Mouse (Mus musculus) neural tube, embryonic 13.5 days (tissue): ENCODE data around the gene Trak1. TPM values are rescaled to one million over a fixed set of nuclear protein-coding genes. Genes with fewer than 3 reads are reported as not detected.

ENCODE experiments used
- ATAC-seq: fragments of 200-750 bp; cut with Nextera tagmentation; 2 replicates; pipeline ENCODE4 v1.8.0; 2017; ENCODE audit warnings: low read depth, mild to moderate bottlenecking, moderate TSS enrichment, moderate library complexity
- H3K27ac ChIP-seq: fragments of 300-500 bp; sonication (generic); replicated peaks from 2 replicates; pipeline ENCODE4 v1.5.1; 2015; ENCODE audit warnings: moderate library complexity, mild to moderate bottlenecking, inconsistent platforms
- H3K27me3 ChIP-seq: fragments of 300-500 bp; sonication (generic); 2 replicates; pipeline ENCODE4 v1.6.1; 2015; ENCODE audit warnings: mild to moderate bottlenecking, inconsistent platforms
- H3K36me3 ChIP-seq: fragments of 300-500 bp; sonication (generic); 2 replicates; pipeline ENCODE4 v1.6.1; 2015; ENCODE audit warnings: mild to moderate bottlenecking, inconsistent platforms
- H3K4me1 ChIP-seq: fragments of 300-500 bp; sonication (generic); replicated peaks from 2 replicates; pipeline ENCODE4 v1.6.1; 2015; ENCODE audit warnings: inconsistent platforms
- H3K4me2 ChIP-seq: fragments of 300-500 bp; sonication (generic); 2 replicates; pipeline ENCODE4 v1.6.1; 2015; ENCODE audit warnings: inconsistent platforms, mild to moderate bottlenecking, moderate library complexity
- H3K4me3 ChIP-seq: fragments of 300-500 bp; sonication (generic); 2 replicates; pipeline ENCODE4 v1.5.1; 2015; ENCODE audit warnings: mild to moderate bottlenecking, inconsistent platforms
- H3K9ac ChIP-seq: fragments of 300-500 bp; sonication (generic); 2 replicates; pipeline ENCODE4 v1.6.1; 2015; ENCODE audit warnings: moderate library complexity, mild to moderate bottlenecking, inconsistent platforms
- H3K9me3 ChIP-seq: fragments of 300-500 bp; sonication (generic); 2 replicates; pipeline ENCODE4 v1.6.1; 2016; ENCODE audit warnings: inconsistent platforms
- WGBS: fragments of 180-500 bp; shearing (Covaris S2); methylation state at CpG from one replicate; pipeline ENCODE4 v1.1.7; 2015; 5-methylcytosine and 5-hydroxymethylcytosine counted together
- polyA plus RNA-seq: library from polyadenylated mRNA; unstranded; fragments of >200 nt; fragmentation: Nextera tagmentation; extraction: Ambion mirVana; gene quantifications from 2 replicates; pipeline ENCODE4 v1.2.1, GENCODE M21; 2015

Gene Trak1
- polyA plus RNA-seq, 1 experiment from 2014 or later, result 44.3 TPM

DNA sequence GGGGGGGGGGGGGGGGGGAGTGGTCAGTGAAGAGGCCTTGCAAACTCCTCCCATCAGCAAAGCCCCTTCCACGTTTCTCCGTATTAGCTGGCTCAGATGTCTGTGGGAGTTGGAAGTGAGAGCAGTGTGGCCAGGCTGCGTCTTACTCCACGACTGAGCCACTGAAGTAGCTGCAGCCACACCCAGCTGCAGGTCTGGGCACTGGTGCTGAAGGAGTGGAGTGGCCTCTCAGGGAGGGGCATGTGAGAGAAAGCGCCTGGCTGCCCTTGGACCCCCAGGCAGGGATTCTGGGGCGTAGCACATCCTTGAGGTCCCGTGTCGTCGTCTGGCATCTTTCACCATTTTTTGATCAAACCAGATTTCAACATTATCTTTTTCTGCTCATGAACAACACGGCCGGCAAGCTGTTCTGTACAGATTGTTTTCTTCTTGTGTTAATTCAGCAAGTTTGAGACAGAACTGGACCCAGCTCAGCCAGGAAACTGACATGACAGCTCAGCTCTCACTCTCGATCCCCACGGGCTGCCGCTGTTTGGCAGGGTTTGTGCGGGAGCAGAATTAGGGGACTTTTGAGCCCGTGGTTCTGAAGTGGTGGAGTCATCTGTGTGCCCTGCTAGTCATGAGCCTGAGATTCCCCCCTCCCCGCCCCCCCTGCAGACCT lies 100.9 kb downstream of the Trak1 start:
- no peak overlapping the region for H3K4me3 ChIP-seq
- H3K9ac ChIP-seq, result peak overlapping the region; percentile 49
- 0 out of 2 replicates have a peak overlapping the region, but pooled peaks have one; percentile 5 for H3K4me2 ChIP-seq
- 75% methylated on average over 17 of the region's 17 CpGs for WGBS
- no peaks in the 10 kb centered on the region for H3K9me3 ChIP-seq
- peaks cover 9% of the 10 kb centered on the region for H3K36me3 ChIP-seq
- H3K27me3 ChIP-seq, result no peaks in the 10 kb centered on the region
- peaks cover 35% of the 10 kb centered on the region for H3K4me1 ChIP-seq
- ATAC-seq, result 0 out of 2 replicates have a peak, but pooled peaks have one; percentile 8
- peak overlapping the region; percentile 64 for H3K27ac ChIP-seq

DNA sequence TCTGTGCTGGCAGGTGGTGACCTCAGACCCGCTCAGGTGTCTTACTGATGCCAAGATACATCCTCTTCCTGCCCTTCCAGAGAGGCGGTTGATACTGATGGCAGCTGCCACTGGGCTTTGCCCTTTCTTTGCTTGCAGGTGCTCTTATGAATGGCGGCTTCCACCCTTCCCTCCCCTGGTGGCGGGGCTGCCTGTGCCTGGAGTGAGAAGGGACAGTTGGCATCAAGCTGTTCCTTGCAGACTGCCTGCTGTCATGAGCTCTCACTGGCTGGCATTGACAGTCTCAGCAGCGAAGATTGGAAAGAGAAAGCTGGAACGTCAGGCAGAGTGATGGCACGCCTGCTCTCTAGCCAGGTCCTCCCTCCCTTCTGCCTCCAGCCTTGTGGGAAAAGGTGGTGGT lies 101.5 kb downstream of the Trak1 start:
- Histone ChIP-seq H3K27ac (peak overlapping the region; percentile 64), H3K4me2 (0 out of 2 replicates have a peak overlapping the region, but pooled peaks have one; percentile 5)
- WGBS, result 52% methylated on average over 7 of the region's 7 CpGs

DNA sequence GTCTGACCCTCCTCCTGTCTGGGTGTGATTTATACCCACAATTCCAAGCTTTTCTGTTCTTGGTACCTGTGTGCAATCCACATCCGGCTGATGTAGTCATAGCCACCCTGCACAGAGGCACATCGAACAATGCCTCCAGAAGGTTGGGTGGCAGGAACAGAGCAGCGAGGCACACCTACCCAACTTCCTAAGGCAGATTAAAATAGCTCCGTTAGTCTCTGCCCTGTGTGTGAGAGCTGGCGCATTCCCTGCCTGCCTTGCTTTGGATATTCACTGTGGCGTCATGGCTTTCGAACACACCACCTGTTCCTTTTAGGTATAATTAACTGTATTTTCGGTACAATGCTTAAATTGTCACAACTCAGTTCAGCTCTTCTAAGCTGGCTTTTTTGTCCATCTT lies 103.3 kb downstream of the Trak1 start:
- H3K27me3 ChIP-seq, result no peaks in the 10 kb centered on the region
- H3K9ac ChIP-seq, result no peak overlapping the region
- no peak overlapping the region for H3K4me2 ChIP-seq
- H3K4me3 ChIP-seq, result no peak overlapping the region
- 79% methylated on average over 8 of the region's 8 CpGs for WGBS
- H3K36me3 ChIP-seq, result no peaks in the 10 kb centered on the region
- H3K4me1 ChIP-seq, result peaks cover 58% of the 10 kb centered on the region
- ATAC-seq, result no peak
- H3K27ac ChIP-seq, result no peak overlapping the region
- H3K9me3 ChIP-seq, result no peaks in the 10 kb centered on the region

More for the DNA sequence above, 101.5 kb downstream of the Trak1 start:
- Histone ChIP-seq H3K9ac (peak overlapping the region; percentile 49), H3K4me3 (no peak overlapping the region), H3K36me3 (peaks cover 9% of the 10 kb centered on the region; the same call in 1 of the 2 replicates), H3K9me3 (no peaks in the 10 kb centered on the region), H3K4me1 (peaks cover 41% of the 10 kb centered on the region), H3K27me3 (no peaks in the 10 kb centered on the region)
- peak; percentile 12; the same call in 1 of the 2 replicates for ATAC-seq

DNA sequence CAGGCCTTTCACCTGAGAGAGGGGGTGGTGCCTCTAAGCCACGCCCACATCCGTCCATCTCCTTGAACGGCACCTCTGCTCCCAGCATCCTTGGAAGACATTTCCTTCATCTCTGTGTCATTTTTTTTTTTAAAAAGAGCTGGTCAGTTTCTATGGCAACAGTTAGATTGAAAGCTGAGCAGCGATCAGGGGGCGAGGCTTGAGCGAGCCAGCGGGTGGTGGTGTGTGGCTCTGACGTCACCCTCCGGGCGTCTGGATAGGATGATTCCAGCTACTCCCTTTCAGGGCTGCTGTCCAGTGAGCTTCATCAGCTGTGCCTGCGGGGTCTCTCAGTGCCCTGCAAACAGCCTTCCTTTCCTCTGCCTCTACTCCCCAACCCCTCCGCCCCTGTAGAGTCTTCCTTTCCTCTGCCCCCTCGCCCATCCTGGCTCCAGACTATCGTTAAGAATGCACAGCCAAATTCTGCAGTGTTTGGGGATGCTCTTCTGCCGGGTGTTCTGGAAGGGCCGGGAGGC lies 105.9 kb downstream of the Trak1 start:
- H3K27me3 ChIP-seq, result no peaks in the 10 kb centered on the region
- WGBS, result 17% methylated on average over 16 of the region's 16 CpGs
- peak overlapping the region; percentile 92 for H3K27ac ChIP-seq
- H3K36me3 ChIP-seq, result no peaks in the 10 kb centered on the region
- peak overlapping the region; percentile 73 for H3K9ac ChIP-seq
- peak overlapping the region; percentile 61 for H3K4me2 ChIP-seq
- peaks cover 47% of the 10 kb centered on the region for H3K4me1 ChIP-seq
- peak overlapping the region; percentile 46 for H3K4me3 ChIP-seq
- peak; percentile 93 for ATAC-seq
- no peaks in the 10 kb centered on the region for H3K9me3 ChIP-seq

DNA sequence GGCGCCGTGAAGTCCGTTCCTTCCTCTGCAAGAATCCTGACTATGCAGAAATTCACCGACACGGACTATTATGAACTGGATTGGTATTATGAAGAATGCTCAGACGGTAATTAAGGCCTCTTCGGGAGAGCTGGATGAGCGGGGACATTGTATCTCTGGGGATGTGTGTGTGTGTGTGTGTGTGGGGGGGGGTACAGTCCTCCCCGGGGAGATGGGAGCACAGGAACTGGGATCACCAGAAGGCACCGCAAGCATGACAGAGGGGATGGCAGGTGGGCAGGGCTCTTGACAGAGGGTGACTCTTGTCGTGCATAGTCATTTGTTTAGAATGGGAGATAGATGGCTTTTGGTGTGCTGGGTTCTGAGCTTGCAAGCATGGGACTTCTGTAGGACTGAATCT lies 106.4 kb downstream of the Trak1 start:
- peak; percentile 73; the same call in 1 of the 2 replicates for ATAC-seq
- Histone ChIP-seq H3K4me2 (peak overlapping the region; percentile 61), H3K4me1 (peaks cover 43% of the 10 kb centered on the region)

DNA sequence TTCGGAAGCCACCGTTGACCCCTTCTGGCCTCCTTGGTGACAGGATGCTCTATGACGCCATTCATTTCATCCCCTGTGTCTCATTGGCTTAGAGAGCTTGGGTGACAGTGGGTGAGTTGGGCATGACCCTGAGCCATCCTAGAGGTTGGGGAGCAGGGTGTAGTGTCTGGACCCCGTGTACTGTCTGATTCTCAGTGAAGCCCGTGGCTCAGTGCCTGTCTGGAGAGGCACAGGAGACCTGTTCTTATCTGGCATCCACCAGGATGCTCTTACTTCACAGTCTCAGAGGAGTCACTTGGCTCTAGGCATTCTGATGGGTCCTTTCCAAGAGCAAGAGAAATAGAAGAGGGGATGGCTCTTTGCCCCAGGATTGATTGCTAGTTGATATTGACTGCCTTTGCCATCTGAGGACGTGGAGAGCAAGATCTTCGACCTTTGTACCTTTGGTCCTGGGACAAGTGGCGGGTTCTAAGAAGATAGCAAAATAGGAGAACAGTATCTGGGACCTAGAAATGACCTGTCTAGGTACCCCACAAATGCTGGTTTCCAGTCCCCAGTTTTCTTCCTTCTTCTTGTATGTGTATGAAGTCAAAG lies 107.9 kb downstream of the Trak1 start:
- Histone ChIP-seq H3K27ac (no peak overlapping the region), H3K27me3 (no peaks in the 10 kb centered on the region), H3K4me2 (peak overlapping the region; percentile 61), H3K9me3 (no peaks in the 10 kb centered on the region), H3K36me3 (no peaks in the 10 kb centered on the region), H3K4me1 (peaks cover 34% of the 10 kb centered on the region), H3K4me3 (0 out of 2 replicates have a peak overlapping the region, but pooled peaks have one; percentile 46), H3K9ac (no peak overlapping the region)
- no peak for ATAC-seq
- 93% methylated on average over 8 of the region's 8 CpGs for WGBS

More for the DNA sequence above, 106.4 kb downstream of the Trak1 start:
- 44% methylated on average over 11 of the region's 11 CpGs for WGBS
- Histone ChIP-seq H3K27ac (peak overlapping the region; percentile 92), H3K9ac (peak overlapping the region; percentile 73), H3K27me3 (no peaks in the 10 kb centered on the region), H3K36me3 (no peaks in the 10 kb centered on the region), H3K9me3 (no peaks in the 10 kb centered on the region), H3K4me3 (peak overlapping the region; percentile 46)

DNA sequence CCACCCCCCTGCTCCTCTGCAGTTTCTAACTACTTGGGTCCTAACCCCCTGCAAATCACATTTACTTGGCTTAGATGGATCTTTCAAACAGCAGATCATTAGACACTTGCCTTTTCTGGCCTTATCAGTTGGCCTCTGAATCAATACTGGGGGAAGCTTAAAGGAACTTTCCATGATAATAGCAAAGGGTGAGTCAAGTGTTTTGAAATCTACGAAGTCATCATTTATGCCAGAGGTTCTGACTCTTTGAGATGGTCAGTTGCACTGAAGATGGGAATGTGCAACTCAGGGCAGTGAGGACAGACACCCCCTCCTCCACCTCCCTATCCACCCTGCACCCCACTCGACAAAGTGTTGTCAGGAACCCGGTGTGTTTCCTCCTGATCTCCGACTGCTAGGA lies 108.5 kb downstream of the Trak1 start:
- WGBS, result 92% methylated on average over 4 of the region's 4 CpGs
- no peaks in the 10 kb centered on the region for H3K27me3 ChIP-seq
- H3K9ac ChIP-seq, result no peak overlapping the region
- no peaks in the 10 kb centered on the region for H3K9me3 ChIP-seq
- H3K4me3 ChIP-seq, result no peak overlapping the region
- H3K4me1 ChIP-seq, result peaks cover 34% of the 10 kb centered on the region
- ATAC-seq, result no peak
- H3K36me3 ChIP-seq, result no peaks in the 10 kb centered on the region
- H3K4me2 ChIP-seq, result no peak overlapping the region
- no peak overlapping the region for H3K27ac ChIP-seq

DNA sequence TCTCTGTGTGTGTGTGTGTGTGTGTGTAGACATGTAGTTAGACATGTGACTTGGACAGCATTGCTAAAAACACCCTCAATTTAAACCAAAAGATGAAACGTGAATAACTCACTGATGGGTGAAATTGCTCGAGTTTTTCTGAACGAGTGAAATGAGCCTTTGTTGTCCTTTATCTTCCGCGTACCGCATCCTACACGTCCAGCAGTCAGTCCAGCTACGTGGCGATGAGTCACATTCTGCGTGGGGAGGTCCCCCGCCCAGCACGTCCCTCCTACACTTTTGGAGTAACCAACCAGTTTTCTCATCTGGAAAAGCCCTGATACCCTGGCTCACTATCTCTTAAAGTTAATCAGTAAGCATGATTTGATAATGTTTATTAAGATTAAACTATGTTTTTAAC lies 116.9 kb downstream of the Trak1 start:
- H3K27me3 ChIP-seq, result no peaks in the 10 kb centered on the region
- 86% methylated on average over 12 of the region's 12 CpGs for WGBS
- H3K9me3 ChIP-seq, result no peaks in the 10 kb centered on the region
- peaks cover 4% of the 10 kb centered on the region; the same call in 1 of the 2 replicates for H3K4me1 ChIP-seq
- H3K27ac ChIP-seq, result no peak overlapping the region
- H3K4me2 ChIP-seq, result no peak overlapping the region
- no peak overlapping the region for H3K4me3 ChIP-seq
- peaks cover 11% of the 10 kb centered on the region for H3K36me3 ChIP-seq
- no peak overlapping the region for H3K9ac ChIP-seq
- ATAC-seq, result no peak

DNA sequence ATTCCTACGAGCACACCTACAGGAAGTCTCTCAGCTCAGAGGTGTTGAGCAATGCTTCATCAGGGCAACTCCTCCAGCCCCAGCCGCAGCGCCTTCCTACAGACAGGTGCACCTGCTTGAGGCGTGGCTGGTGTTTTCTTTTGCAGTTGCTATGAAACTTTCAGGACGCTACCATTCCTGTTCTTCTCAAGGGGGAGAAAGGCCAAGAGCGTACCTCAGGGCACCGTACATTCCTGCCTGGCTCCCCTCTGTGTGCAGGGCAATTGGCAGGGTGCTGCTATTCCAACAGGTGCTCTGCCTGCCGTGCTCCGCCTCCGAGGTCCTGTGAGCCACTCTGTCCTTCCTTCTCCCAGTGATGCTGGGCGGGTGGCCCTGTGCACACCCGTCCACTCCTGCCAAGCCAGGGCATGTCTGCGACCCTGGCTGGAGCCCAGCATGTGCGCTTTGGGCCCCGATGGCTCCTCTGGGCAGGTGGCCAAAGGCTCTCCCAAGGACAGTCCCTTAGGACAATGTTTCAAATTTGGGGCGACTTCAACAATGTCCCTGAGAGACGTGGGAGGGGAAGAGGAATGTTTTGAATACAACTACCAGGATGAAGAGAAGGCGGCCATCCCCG lies 118.4 kb downstream of the Trak1 start:
- no peak for ATAC-seq
- Histone ChIP-seq H3K9me3 (no peaks in the 10 kb centered on the region), H3K27ac (no peak overlapping the region), H3K36me3 (peaks cover 11% of the 10 kb centered on the region), H3K9ac (no peak overlapping the region), H3K27me3 (no peaks in the 10 kb centered on the region), H3K4me2 (no peak overlapping the region), H3K4me1 (peaks cover 4% of the 10 kb centered on the region; the same call in 1 of the 2 replicates), H3K4me3 (no peak overlapping the region)
- WGBS, result 86% methylated on average over 19 of the region's 19 CpGs

DNA sequence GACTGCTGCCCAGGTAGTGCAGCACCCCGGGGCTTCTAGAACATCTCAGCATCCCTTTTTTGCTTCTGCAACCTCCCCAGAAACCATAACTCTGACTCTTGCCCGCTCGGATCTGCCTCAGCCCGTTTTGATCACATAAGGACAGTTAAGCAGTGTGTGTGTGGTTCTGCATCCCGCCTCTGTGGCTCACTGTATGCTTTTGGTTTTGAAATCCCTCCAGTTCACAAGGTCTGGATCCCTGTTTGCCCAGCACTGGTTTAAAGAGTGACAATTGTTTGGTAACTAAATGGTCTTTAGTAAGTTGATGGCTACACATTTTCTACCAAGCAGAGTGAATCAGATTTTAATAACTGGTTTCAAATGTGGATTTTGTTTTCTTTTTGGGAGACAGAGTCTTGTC lies 119.2 kb downstream of the Trak1 start:
- H3K9ac ChIP-seq, result no peak overlapping the region
- 91% methylated on average over 5 of the region's 5 CpGs for WGBS
- peaks cover 11% of the 10 kb centered on the region for H3K36me3 ChIP-seq
- H3K9me3 ChIP-seq, result no peaks in the 10 kb centered on the region
- no peak overlapping the region for H3K27ac ChIP-seq
- H3K27me3 ChIP-seq, result no peaks in the 10 kb centered on the region
- peaks cover 6% of the 10 kb centered on the region for H3K4me1 ChIP-seq
- ATAC-seq, result no peak
- H3K4me3 ChIP-seq, result no peak overlapping the region
- H3K4me2 ChIP-seq, result no peak overlapping the region

DNA sequence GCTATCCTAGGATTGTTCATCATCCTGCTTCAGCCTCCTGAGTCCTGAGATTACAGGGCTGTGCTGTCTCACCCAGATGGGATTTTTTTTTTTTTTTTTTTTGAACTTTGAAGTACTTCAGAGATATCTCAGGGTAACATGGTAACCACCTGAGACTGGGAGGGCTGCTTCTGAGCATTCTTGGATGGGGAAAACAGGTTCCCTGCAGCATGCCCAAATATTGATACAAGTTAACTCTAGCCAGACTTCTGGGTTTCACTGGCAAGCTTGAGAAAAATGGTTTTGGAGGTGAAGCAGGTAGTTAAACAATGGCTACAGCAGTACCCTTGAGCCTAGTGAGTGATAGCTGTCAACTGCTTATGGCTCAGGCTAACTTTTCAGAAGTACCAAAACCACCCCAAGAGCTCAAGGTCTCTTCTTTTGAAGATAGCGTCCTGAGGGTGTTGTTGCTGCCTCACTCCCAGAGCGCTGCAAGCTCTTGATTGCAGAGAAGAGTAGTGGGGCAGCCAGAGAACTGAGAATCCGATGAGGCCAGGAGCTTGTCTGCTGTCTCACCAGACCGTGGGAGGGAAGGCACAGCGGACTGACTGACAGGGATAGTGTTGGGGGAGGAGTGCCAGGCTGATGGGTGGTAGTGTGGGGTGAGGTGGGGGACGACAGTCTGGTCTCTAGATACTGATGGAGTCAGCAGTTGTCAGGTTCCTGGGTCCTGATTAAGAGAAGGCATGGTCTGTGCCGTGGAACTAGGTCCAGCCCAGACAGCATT lies 119.8 kb downstream of the Trak1 start:
- Histone ChIP-seq H3K4me2 (no peak overlapping the region), H3K9me3 (no peaks in the 10 kb centered on the region), H3K27ac (no peak overlapping the region), H3K4me1 (peaks cover 12% of the 10 kb centered on the region), H3K9ac (no peak overlapping the region), H3K4me3 (no peak overlapping the region), H3K27me3 (no peaks in the 10 kb centered on the region), H3K36me3 (peaks cover 11% of the 10 kb centered on the region)
- 86% methylated on average over 7 of the region's 7 CpGs for WGBS
- no peak for ATAC-seq
